Mouse (Mus musculus) stomach, postnatal 0 days (tissue): ENCODE data around the gene Polr3gl.

Source experiments
- CTCF ChIP-seq: IDR thresholded peaks from 2 replicates; pipeline ENCODE4 v1.5.1; 2016; ENCODE audit warnings: antibody characterized with exemption, low read depth, mild to moderate bottlenecking, moderate library complexity
- EP300 ChIP-seq: optimal IDR thresholded peaks from 2 replicates; pipeline ENCODE3; 2016; ENCODE audit warnings: antibody characterized with exemption

- TF ChIP-seq CTCF (no peak), EP300 (no peak)
These were observed 34.5 kb downstream of the Polr3gl start for GRCm38 (mm10) chr3:96559398-96559910.
